Mouse (Mus musculus): ENCODE measurements around the gene Pdzd2. TPM values are rescaled to one million over a fixed set of nuclear protein-coding genes. Genes with fewer than 3 reads are reported as not detected.

Gene Pdzd2
- total RNA-seq, 2 experiments from 2014 or later, result 44.8 to 61.6 TPM

GRCm38 (mm10) chr15:12532568-12532967 is 207.2 kb downstream of the Pdzd2 start:
- no peak for DNase-seq

GRCm38 (mm10) chr15:12522810-12523209 is 216.9 kb downstream of the Pdzd2 start:
- DNase-seq, result no peak

GRCm38 (mm10) chr15:12520292-12520691 is 219.4 kb downstream of the Pdzd2 start:
- no peak for DNase-seq

- no peak for DNase-seq
Measured at GRCm38 (mm10) chr15:12518370-12518973, 221.3 kb downstream of the Pdzd2 start.

GRCm38 (mm10) chr15:12517314-12517813 is 222.4 kb downstream of the Pdzd2 start:
- no peak for DNase-seq

GRCm38 (mm10) chr15:12515272-12515844 is 224.4 kb downstream of the Pdzd2 start:
- no peak for DNase-seq

- peak; percentile 43 for DNase-seq
Measured at GRCm38 (mm10) chr15:12513526-12513925, 226.2 kb downstream of the Pdzd2 start.

- no peak for DNase-seq
Measured at GRCm38 (mm10) chr15:12508765-12509377, 230.9 kb downstream of the Pdzd2 start.

- no peak for DNase-seq
Measured at GRCm38 (mm10) chr15:12507523-12507922, 232.2 kb downstream of the Pdzd2 start.

GRCm38 (mm10) chr15:12506514-12506913 is 233.2 kb downstream of the Pdzd2 start:
- DNase-seq, result no peak

- DNase-seq, result no peak
Measured at GRCm38 (mm10) chr15:12506085-12506484, 233.6 kb downstream of the Pdzd2 start.

- no peak for DNase-seq
Measured at GRCm38 (mm10) chr15:12505556-12505955, 234.2 kb downstream of the Pdzd2 start.

- DNase-seq, result no peak
Measured at GRCm38 (mm10) chr15:12503907-12504306, 235.8 kb downstream of the Pdzd2 start.

- no peak for DNase-seq
Measured at GRCm38 (mm10) chr15:12501924-12502548, 237.7 kb downstream of the Pdzd2 start.

- no peak for DNase-seq
Measured at GRCm38 (mm10) chr15:12500674-12501073, 239.1 kb downstream of the Pdzd2 start.

- no peak for DNase-seq
Measured at GRCm38 (mm10) chr15:12494084-12494483, 245.6 kb downstream of the Pdzd2 start.

GRCm38 (mm10) chr15:12493258-12493657 is 246.5 kb downstream of the Pdzd2 start:
- no peak for DNase-seq

- DNase-seq, result no peak
Measured at GRCm38 (mm10) chr15:12490969-12491368, 248.8 kb downstream of the Pdzd2 start.

GRCm38 (mm10) chr15:12490527-12490926 is 249.2 kb downstream of the Pdzd2 start:
- DNase-seq, result peak; percentile 25

GRCm38 (mm10) chr15:12488316-12488715 is 251.4 kb downstream of the Pdzd2 start:
- no peak for DNase-seq

- no peak for DNase-seq
Measured at GRCm38 (mm10) chr15:12481261-12481660, 258.5 kb downstream of the Pdzd2 start.

GRCm38 (mm10) chr15:12480369-12480768 is 259.4 kb downstream of the Pdzd2 start:
- DNase-seq, result no peak

GRCm38 (mm10) chr15:12479326-12479725 is 260.4 kb downstream of the Pdzd2 start:
- no peak for DNase-seq
